Mouse (Mus musculus) intestine, embryonic 16.5 days (tissue): ENCODE measurements at regions not wholly inside any gene's neighbourhood (a gene's known extent, or its start where the extent isn't known, plus 50 kb on each side); places are given as distances from the start of the nearest gene placed in this dataset.

Experiments used
- ATAC-seq: fragments of 200-750 bp; cut with Nextera tagmentation; 2 replicates; pipeline ENCODE4 v1.8.0; 2017; ENCODE audit warnings: moderate TSS enrichment, moderate library complexity
- H3K27ac ChIP-seq: fragments of 300-500 bp; sonication (generic); 2 replicates; pipeline ENCODE4 v1.5.1; 2014; ENCODE audit warnings: mild to moderate bottlenecking, low read length
- H3K27me3 ChIP-seq: fragments of 300-500 bp; sonication (generic); replicated peaks from 2 replicates; pipeline ENCODE4 v1.6.1; 2014; ENCODE audit warnings: low read length, control low read depth, mixed read lengths; ENCODE audit not compliant: control insufficient read depth, insufficient read depth
- H3K36me3 ChIP-seq: fragments of 300-500 bp; sonication (generic); 2 replicates; pipeline ENCODE4 v1.6.1; 2014; ENCODE audit warnings: low read length, control low read depth; ENCODE audit not compliant: control insufficient read depth, insufficient read depth
- H3K4me1 ChIP-seq: fragments of 300-500 bp; sonication (generic); 2 replicates; pipeline ENCODE4 v1.6.1; 2014; ENCODE audit warnings: low read length, control low read depth, mixed read lengths; ENCODE audit not compliant: control insufficient read depth, insufficient read depth
- H3K4me2 ChIP-seq: fragments of 300-500 bp; sonication (generic); 2 replicates; pipeline ENCODE4 v1.6.1; 2014; ENCODE audit warnings: low read depth, low read length, control low read depth
- H3K4me3 ChIP-seq: fragments of 300-500 bp; sonication (generic); 2 replicates; pipeline ENCODE4 v1.5.1; 2014; ENCODE audit warnings: mild to moderate bottlenecking, low read length
- H3K9ac ChIP-seq: fragments of 300-500 bp; sonication (generic); 2 replicates; pipeline ENCODE4 v1.6.1; 2014; ENCODE audit warnings: low read depth, low read length
- H3K9me3 ChIP-seq: fragments of 300-500 bp; sonication (generic); 2 replicates; pipeline ENCODE4 v1.6.1; 2016; ENCODE audit warnings: low read length, control low read depth; ENCODE audit not compliant: control insufficient read depth
- WGBS: fragments of 180-500 bp; shearing (Covaris S2); extraction: QIAGEN DNeasy Blood & Tissue Kit; methylation state at CpG from one replicate; pipeline ENCODE4 v1.1.7; 2014; 5-methylcytosine and 5-hydroxymethylcytosine counted together

GRCm38 (mm10) chr15:103102068-103102840 lies 64.6 kb downstream of the Smug1 start:
- 3% methylated on average over 46 of the region's 46 CpGs for WGBS
- peaks cover 5% of the 10 kb centered on the region; the same call in 1 of the 2 replicates for H3K4me1 ChIP-seq
- peak; percentile 80 for ATAC-seq

DNA sequence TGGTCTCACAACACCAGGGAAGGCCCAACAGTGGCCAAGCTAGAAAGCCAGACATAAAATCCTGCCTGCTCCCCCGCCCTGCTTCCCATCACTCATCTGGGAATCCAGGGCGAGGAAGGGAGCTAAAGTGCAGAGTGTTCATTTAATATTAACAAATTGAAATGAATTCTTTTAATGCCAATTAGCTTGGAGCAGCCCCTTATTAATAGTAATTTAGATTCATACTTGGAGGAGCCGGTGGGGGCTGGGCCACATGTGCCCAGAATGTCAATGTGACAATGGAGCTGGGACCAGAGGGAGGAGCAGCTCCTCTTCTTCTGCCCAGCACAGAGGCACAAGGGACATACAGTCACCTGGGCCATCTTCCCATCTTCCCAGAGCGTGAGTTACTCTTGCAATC lies 66.8 kb downstream of the Smug1 start:
- no peaks in the 10 kb centered on the region for H3K9me3 ChIP-seq
- H3K27ac ChIP-seq, result no peak overlapping the region
- peaks cover 5% of the 10 kb centered on the region for H3K27me3 ChIP-seq
- H3K4me2 ChIP-seq, result no peak overlapping the region
- peaks cover 10% of the 10 kb centered on the region; the same call in 1 of the 2 replicates for H3K4me1 ChIP-seq
- H3K36me3 ChIP-seq, result no peaks in the 10 kb centered on the region
- no peak overlapping the region for H3K9ac ChIP-seq
- 60% methylated on average over 4 of the region's 4 CpGs for WGBS
- ATAC-seq, result no peak
- H3K4me3 ChIP-seq, result no peak overlapping the region

More at GRCm38 (mm10) chr15:103102068-103102840, 64.6 kb downstream of the Smug1 start:
- H3K27me3 ChIP-seq, result peaks cover 1% of the 10 kb centered on the region
- H3K9me3 ChIP-seq, result no peaks in the 10 kb centered on the region
- no peaks in the 10 kb centered on the region for H3K36me3 ChIP-seq
- peak overlapping the region; percentile 55 for H3K4me3 ChIP-seq
- H3K27ac ChIP-seq, result no peak overlapping the region
- peak overlapping the region; percentile 77 for H3K4me2 ChIP-seq
- H3K9ac ChIP-seq, result peak overlapping the region; percentile 73

GRCm38 (mm10) chr15:103094457-103094856 lies 72.4 kb downstream of the Smug1 start:
- peaks cover 6% of the 10 kb centered on the region; the same call in 1 of the 2 replicates for H3K4me1 ChIP-seq
- 44% methylated on average over 7 of the region's 7 CpGs for WGBS
- H3K9ac ChIP-seq, result no peak overlapping the region
- no peak overlapping the region for H3K27ac ChIP-seq
- peaks cover 8% of the 10 kb centered on the region; the same call in 1 of the 2 replicates for H3K27me3 ChIP-seq
- no peak overlapping the region for H3K4me3 ChIP-seq
- ATAC-seq, result no peak
- no peaks in the 10 kb centered on the region for H3K9me3 ChIP-seq
- H3K36me3 ChIP-seq, result no peaks in the 10 kb centered on the region
- H3K4me2 ChIP-seq, result no peak overlapping the region

DNA sequence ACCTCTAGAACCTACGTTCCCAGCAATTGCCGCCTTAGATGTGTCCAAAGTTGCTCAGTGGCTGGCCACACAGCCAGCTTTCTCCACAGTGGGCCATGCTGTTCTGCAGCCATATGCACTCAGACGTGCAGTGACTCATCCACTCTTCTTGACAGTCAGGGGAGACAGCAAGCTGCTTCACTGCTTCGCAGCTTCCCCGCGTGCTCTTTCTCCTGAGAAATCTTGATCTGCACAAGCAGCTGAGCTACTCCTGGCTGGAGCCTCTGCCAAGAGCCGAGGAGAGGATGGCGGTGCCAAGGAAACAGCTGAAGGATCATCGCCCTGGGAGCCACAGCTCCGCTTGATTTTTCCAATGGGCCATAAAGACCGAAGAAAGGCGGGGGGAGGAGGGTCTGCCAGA lies 73.2 kb downstream of the Smug1 start:
- H3K27ac ChIP-seq, result no peak overlapping the region
- WGBS, result 46% methylated on average over 12 of the region's 12 CpGs
- H3K9ac ChIP-seq, result no peak overlapping the region
- H3K36me3 ChIP-seq, result no peaks in the 10 kb centered on the region
- no peak overlapping the region for H3K4me3 ChIP-seq
- ATAC-seq, result no peak
- peaks cover 6% of the 10 kb centered on the region; the same call in 1 of the 2 replicates for H3K4me1 ChIP-seq
- H3K27me3 ChIP-seq, result peaks cover 8% of the 10 kb centered on the region; the same call in 1 of the 2 replicates
- H3K9me3 ChIP-seq, result no peaks in the 10 kb centered on the region
- H3K4me2 ChIP-seq, result no peak overlapping the region

DNA sequence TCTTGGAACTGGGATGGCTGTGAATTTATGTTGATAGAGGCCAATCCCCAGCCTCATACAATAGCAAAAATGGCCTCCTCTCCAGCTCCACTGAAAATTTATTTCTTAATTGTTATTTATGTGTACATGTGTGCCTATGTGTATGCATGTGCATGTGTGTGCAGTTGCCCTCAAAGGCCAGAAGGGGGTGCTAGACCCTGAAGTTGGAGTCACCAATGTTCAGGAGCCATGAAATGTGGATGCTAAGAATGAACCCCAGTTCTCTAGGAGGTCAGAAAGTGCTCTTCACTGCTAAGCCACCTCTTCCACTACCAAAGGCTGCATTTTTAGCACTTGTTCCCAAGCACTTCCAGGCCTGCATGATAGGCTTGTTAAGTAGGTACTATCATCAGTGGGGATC lies 73.8 kb downstream of the Hoxc4 start:
- H3K27me3 ChIP-seq, result peaks cover 12% of the 10 kb centered on the region; the same call in 1 of the 2 replicates
- H3K9me3 ChIP-seq, result no peaks in the 10 kb centered on the region
- H3K27ac ChIP-seq, result no peak overlapping the region
- H3K4me3 ChIP-seq, result no peak overlapping the region
- H3K36me3 ChIP-seq, result no peaks in the 10 kb centered on the region
- H3K4me2 ChIP-seq, result no peak overlapping the region
- H3K4me1 ChIP-seq, result peaks cover 8% of the 10 kb centered on the region; the same call in 1 of the 2 replicates
- no peak for ATAC-seq
- H3K9ac ChIP-seq, result no peak overlapping the region

DNA sequence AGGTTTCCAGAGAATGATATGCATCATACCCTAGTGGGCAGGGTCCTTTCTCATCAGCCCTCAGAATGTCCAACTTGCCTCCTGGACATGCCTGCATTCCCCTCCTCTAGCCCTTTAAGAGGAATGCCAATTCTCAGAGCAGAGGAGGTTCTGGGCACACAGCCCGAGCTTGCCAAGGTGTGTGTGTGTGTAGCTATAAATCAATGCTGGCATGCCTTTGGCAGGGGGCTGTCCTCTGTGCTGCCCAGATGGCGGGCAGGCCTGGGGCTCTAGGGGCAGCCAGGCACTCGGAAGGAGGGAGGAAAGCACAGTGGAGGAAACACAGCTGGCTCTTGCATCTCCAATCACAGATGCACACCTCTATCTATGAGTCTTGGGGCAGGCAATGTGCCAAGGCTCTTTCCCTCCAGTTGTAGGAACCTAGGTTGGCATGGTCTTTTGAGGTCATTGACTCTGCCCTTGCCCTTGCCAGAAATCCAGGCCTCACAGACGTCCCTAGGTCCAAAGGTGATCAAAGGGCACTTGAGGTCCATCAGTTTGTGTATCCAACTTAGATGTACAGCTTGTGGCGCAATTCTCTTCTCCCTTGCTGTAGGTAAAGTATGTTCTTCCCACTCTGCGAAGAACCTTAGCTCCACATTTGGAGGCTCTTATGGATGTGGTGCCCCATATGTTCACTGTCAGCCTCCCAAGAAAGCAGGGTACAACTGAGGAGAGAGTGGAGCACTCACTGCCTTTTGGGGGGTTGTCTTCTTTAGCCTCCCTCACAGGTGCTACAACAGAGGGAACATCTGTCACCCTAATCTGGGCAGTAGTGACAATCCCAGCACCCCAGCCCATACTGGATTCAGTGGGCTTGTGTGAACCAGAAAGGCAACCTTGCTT lies 71.8 kb downstream of the Hoxc4 start:
- WGBS, result 65% methylated on average over 6 of the region's 6 CpGs
- Histone ChIP-seq H3K4me3 (no peak overlapping the region), H3K4me2 (no peak overlapping the region), H3K9me3 (no peaks in the 10 kb centered on the region), H3K4me1 (peaks cover 20% of the 10 kb centered on the region), H3K36me3 (no peaks in the 10 kb centered on the region), H3K27me3 (peaks cover 27% of the 10 kb centered on the region), H3K27ac (no peak overlapping the region), H3K9ac (no peak overlapping the region)
- ATAC-seq, result no peak

GRCm38 (mm10) chr15:103089852-103090251 lies 71.1 kb downstream of the Hoxc4 start:
- ATAC-seq, result no peak
- 68% methylated on average over 1 of the region's 1 CpGs for WGBS
- H3K9ac ChIP-seq, result no peak overlapping the region
- H3K36me3 ChIP-seq, result no peaks in the 10 kb centered on the region
- H3K27me3 ChIP-seq, result peaks cover 29% of the 10 kb centered on the region
- no peak overlapping the region for H3K4me2 ChIP-seq
- H3K4me3 ChIP-seq, result no peak overlapping the region
- H3K9me3 ChIP-seq, result no peaks in the 10 kb centered on the region
- no peak overlapping the region for H3K27ac ChIP-seq
- H3K4me1 ChIP-seq, result peaks cover 20% of the 10 kb centered on the region

GRCm38 (mm10) chr15:103089440-103089839 lies 70.7 kb downstream of the Hoxc4 start:
- ATAC-seq, result no peak
- H3K9me3 ChIP-seq, result no peaks in the 10 kb centered on the region
- no peak overlapping the region for H3K4me3 ChIP-seq
- H3K27ac ChIP-seq, result no peak overlapping the region
- 79% methylated on average over 1 of the region's 1 CpGs for WGBS
- H3K36me3 ChIP-seq, result no peaks in the 10 kb centered on the region
- H3K27me3 ChIP-seq, result peaks cover 31% of the 10 kb centered on the region
- H3K4me1 ChIP-seq, result peaks cover 20% of the 10 kb centered on the region
- H3K9ac ChIP-seq, result no peak overlapping the region
- no peak overlapping the region for H3K4me2 ChIP-seq

- 19% methylated on average over 4 of the region's 4 CpGs for WGBS
- Histone ChIP-seq H3K36me3 (no peaks in the 10 kb centered on the region), H3K4me1 (peaks cover 20% of the 10 kb centered on the region), H3K9me3 (no peaks in the 10 kb centered on the region), H3K4me3 (no peak overlapping the region), H3K9ac (no peak overlapping the region), H3K4me2 (no peak overlapping the region), H3K27ac (no peak overlapping the region), H3K27me3 (peaks cover 36% of the 10 kb centered on the region)
- peak; percentile 77 for ATAC-seq
Measured at GRCm38 (mm10) chr15:103087204-103087603, 68.5 kb downstream of the Hoxc4 start.
